Comparison of ENCODE assay signal across 9 mouse cellular contexts in genomic region chr11:67112019-67112850, GRCm38 (mm10). TPM values are rescaled to one million over a fixed set of nuclear protein-coding genes. Genes with fewer than 3 reads are reported as not detected.
DNase-seq lines count a peak whose midpoint lies in the region; ATAC-seq lines count a peak whose summit lies in the region.
"Had no signal": no experiment of that assay in that cellular context is flagged by ENCODE, and none has a peak within 500 bp of the region (broad histone marks: within the 10 kb centered on the region; RNA-seq: fewer than 3 reads in every experiment).

No protein-coding gene starts in this region.

- H3K9me3 ChIP-seq in hindbrain, embryonic 10.5 days: no peaks in the 10 kb centered on the region
- no peaks in the 10 kb centered on the region for H3K9me3 ChIP-seq in hindbrain, embryonic 16.5 days (ENCODE audit: control insufficient read depth, low read length)
- H3K9me3 ChIP-seq: embryonic facial prominence, embryonic 13.5 days had no signal

- WGBS in hindbrain, embryonic 10.5 days: 34% methylated on average over 11 of the region's 11 CpGs
- WGBS in hindbrain, embryonic 16.5 days: 29% methylated on average over 11 of the region's 11 CpGs

- peaks cover 8% of the 10 kb centered on the region for H3K4me1 ChIP-seq in hindbrain, embryonic 10.5 days (replicated peaks)
- no peaks in the 10 kb centered on the region for H3K4me1 ChIP-seq in hindbrain, embryonic 16.5 days (ENCODE audit: control insufficient read depth, insufficient read depth, low read depth, low read length)
- H3K4me1 ChIP-seq: embryonic facial prominence, embryonic 13.5 days had no signal

- no peak overlapping the region for H3K9ac ChIP-seq in hindbrain, embryonic 16.5 days (ENCODE audit: low read depth, low read length)
- H3K9ac ChIP-seq: embryonic facial prominence, embryonic 13.5 days had no signal

- H3K36me3 ChIP-seq in hindbrain, embryonic 10.5 days: no peaks in the 10 kb centered on the region
- H3K36me3 ChIP-seq in hindbrain, embryonic 16.5 days (ENCODE audit: control insufficient read depth, insufficient read depth, low read length): no peaks in the 10 kb centered on the region
- H3K36me3 ChIP-seq: embryonic facial prominence, embryonic 13.5 days had no signal

- H3K27ac ChIP-seq in hindbrain, embryonic 10.5 days: no peak overlapping the region
- no peak overlapping the region for H3K27ac ChIP-seq in hindbrain, embryonic 16.5 days (ENCODE audit: low read depth, low read length)
- H3K27ac ChIP-seq: embryonic facial prominence, embryonic 13.5 days had no signal

- H3K27me3 ChIP-seq in hindbrain, embryonic 10.5 days (ENCODE audit: insufficient read depth, poor library complexity, severe bottlenecking): peaks cover 5% of the 10 kb centered on the region; the same call in 1 of the 2 replicates
- no peaks in the 10 kb centered on the region for H3K27me3 ChIP-seq in hindbrain, embryonic 16.5 days (replicated peaks; ENCODE audit: control insufficient read depth, insufficient read depth, low read length)
- H3K27me3 ChIP-seq: embryonic facial prominence, embryonic 13.5 days had no signal

- H3K4me3 ChIP-seq in hindbrain, embryonic 10.5 days: no peak overlapping the region
- H3K4me3 ChIP-seq in hindbrain, embryonic 16.5 days (ENCODE audit: low read length): no peak overlapping the region
- H3K4me3 ChIP-seq: embryonic facial prominence, embryonic 13.5 days had no signal

- H3K4me2 ChIP-seq in hindbrain, embryonic 16.5 days (ENCODE audit: low read length): no peak overlapping the region
- H3K4me2 ChIP-seq: embryonic facial prominence, embryonic 13.5 days had no signal

- peak; percentile 76 for DNase-seq in hindbrain, embryonic 10.5 days (ENCODE audit: low spot score)
- peak; percentile 57 for DNase-seq in MN1 (ENCODE audit: low spot score)
- peak; percentile 44 for DNase-seq in cerebellum, adult 9-11 months
- DNase-seq in frontal cortex, postnatal 14 days (ENCODE audit: low spot score in 2 of 2): peak; percentile 50 to 70
- peak; percentile 52 to 86 for DNase-seq in kidney, postnatal 36 days
- peak; percentile 16 for DNase-seq in spleen, adult 12 weeks (ENCODE audit: low spot score)

- ATAC-seq in hindbrain, embryonic 16.5 days: no peak
- ATAC-seq in megakaryocyte, adult 5-6 weeks (ENCODE audit: poor library complexity, severe bottlenecking): peak; percentile 71

RNA-seq across cellular contexts. Expression of gene Myh3, which starts 34.1 kb away (rescaled TPM):
- 0.49 and 0.69 TPM in 2 replicates for polyA plus RNA-seq in hindbrain, embryonic 10.5 days (2016; fragmentation: Nextera tagmentation; extraction: Ambion mirVana)
- polyA plus RNA-seq in hindbrain, embryonic 16.5 days (2015; fragmentation: Nextera tagmentation; extraction: Ambion mirVana): 0.29 and 11.0 TPM in 2 replicates
- 0.07 TPM in 1 of 2 replicates, not detected in the other for total RNA-seq in megakaryocyte, adult 5-6 weeks (2015)
- not detected in 2 replicates for total RNA-seq in megakaryocyte, adult 5-6 weeks (2017)

RNA-seq across cellular contexts. Expression of gene Myh2, which starts 58.6 kb away (rescaled TPM):
- polyA plus RNA-seq in hindbrain, embryonic 10.5 days (2016; fragmentation: Nextera tagmentation; extraction: Ambion mirVana): 0.02 TPM in 1 of 2 replicates, not detected in the other
- polyA plus RNA-seq in hindbrain, embryonic 16.5 days (2015; fragmentation: Nextera tagmentation; extraction: Ambion mirVana): 0.15 and 0.21 TPM in 2 replicates
- total RNA-seq in megakaryocyte, adult 5-6 weeks (2015): not detected in 2 replicates
- total RNA-seq in megakaryocyte, adult 5-6 weeks (2017): not detected in 2 replicates

RNA-seq across cellular contexts. Expression of gene Sco1, which starts 59.8 kb away (rescaled TPM):
- 18.0 and 22.3 TPM in 2 replicates for polyA plus RNA-seq in hindbrain, embryonic 10.5 days (2016; fragmentation: Nextera tagmentation; extraction: Ambion mirVana)
- polyA plus RNA-seq in hindbrain, embryonic 16.5 days (2015; fragmentation: Nextera tagmentation; extraction: Ambion mirVana): 9.6 and 12.0 TPM in 2 replicates
- 5.5 and 6.7 TPM in 2 replicates for total RNA-seq in megakaryocyte, adult 5-6 weeks (2015)
- 19.1 and 20.6 TPM in 2 replicates for total RNA-seq in megakaryocyte, adult 5-6 weeks (2017)

RNA-seq across cellular contexts. Expression of gene Adprm, which starts 59.8 kb away (rescaled TPM):
- polyA plus RNA-seq in hindbrain, embryonic 10.5 days (2016; fragmentation: Nextera tagmentation; extraction: Ambion mirVana): 28.3 and 30.4 TPM in 2 replicates
- polyA plus RNA-seq in hindbrain, embryonic 16.5 days (2015; fragmentation: Nextera tagmentation; extraction: Ambion mirVana): 30.3 and 30.8 TPM in 2 replicates
- total RNA-seq in megakaryocyte, adult 5-6 weeks (2015): 37.3 and 38.8 TPM in 2 replicates
- 28.5 and 37.2 TPM in 2 replicates for total RNA-seq in megakaryocyte, adult 5-6 weeks (2017)

Comparison
In these comparisons a context has a peak if more than half of its experiments do, and no peak if none do; other contexts are left out.
1. DNase-seq: peak in every context shown above with its lines; median percentile 76 in hindbrain, embryonic 10.5 days; 69 in kidney, postnatal 36 days; 60 in frontal cortex, postnatal 14 days; 57 in MN1; 44 in cerebellum, adult 9-11 months; 16 in spleen, adult 12 weeks.